Mouse (Mus musculus) myocyte (in vitro differentiated cells): ENCODE results near the gene Cpa3.

ENCODE experiments used
- CEBPB ChIP-seq: IDR thresholded peaks from 2 replicates; pipeline ENCODE4 v1.6.1; 2011; ENCODE audit warnings: mild to moderate bottlenecking, moderate library complexity; ENCODE audit not compliant: poor library complexity, insufficient read depth, severe bottlenecking
- E2F4 ChIP-seq: IDR thresholded peaks from one replicate; pipeline ENCODE4 v1.6.1; 2011; ENCODE audit warnings: mild to moderate bottlenecking, control low read depth, moderate library complexity; ENCODE audit not compliant: insufficient read depth
- MAX ChIP-seq: IDR thresholded peaks from one replicate; pipeline ENCODE4 v1.6.1; 2011; ENCODE audit warnings: low read depth, mild to moderate bottlenecking, control low read depth
- MYOD1 ChIP-seq, 3 experiments: IDR thresholded peaks; one replicate each; pipeline ENCODE4 v1.6.1; 2011; ENCODE audit warnings: control low read depth in 2 of 3, low read depth in 2 of 3, mild to moderate bottlenecking in 2 of 3, moderate library complexity in 1 of 3; ENCODE audit not compliant: insufficient read length in 2 of 3, control insufficient read depth in 1 of 3
- MYOG ChIP-seq, 3 experiments: IDR thresholded peaks; one replicate each; pipeline ENCODE4 v1.6.1; 2011; ENCODE audit warnings: control low read depth in 2 of 3, low read depth in 2 of 3, mild to moderate bottlenecking in 2 of 3; ENCODE audit not compliant: insufficient read length in 2 of 3, control insufficient read depth in 1 of 3, insufficient read depth in 1 of 3
- POLR2A ChIP-seq: IDR thresholded peaks from one replicate; pipeline ENCODE4 v1.6.1; 2011; ENCODE audit warnings: low read depth, mild to moderate bottlenecking, control low read depth, moderate library complexity; ENCODE audit not compliant: insufficient read length
- POLR2AphosphoS2 ChIP-seq: IDR thresholded peaks from one replicate; pipeline ENCODE4 v1.6.1; 2011; ENCODE audit warnings: low read depth, control low read depth; ENCODE audit not compliant: insufficient read length
- REST ChIP-seq: IDR thresholded peaks from one replicate; pipeline ENCODE4 v1.6.1; 2011; ENCODE audit warnings: mild to moderate bottlenecking, control low read depth, moderate library complexity; ENCODE audit not compliant: insufficient read depth, insufficient read length
- SRF ChIP-seq: IDR thresholded peaks from one replicate; pipeline ENCODE4 v1.6.1; 2011; ENCODE audit warnings: low read depth; ENCODE audit not compliant: control insufficient read depth, insufficient read length
- TCF12 ChIP-seq: IDR thresholded peaks from one replicate; pipeline ENCODE4 v1.6.1; 2011; ENCODE audit warnings: mild to moderate bottlenecking, control low read depth; ENCODE audit not compliant: poor library complexity, insufficient read depth, severe bottlenecking
- TCF3 ChIP-seq: IDR thresholded peaks from one replicate; pipeline ENCODE4 v1.6.1; 2011; ENCODE audit warnings: low read depth, control low read depth; ENCODE audit not compliant: insufficient read length
- USF1 ChIP-seq: IDR thresholded peaks from one replicate; pipeline ENCODE4 v1.6.1; 2011; ENCODE audit warnings: low read depth, mild to moderate bottlenecking, control low read depth, moderate library complexity

GRCm38 (mm10) chr3:20236965-20237364 lies 5.0 kb downstream of the Cpa3 start:
- no peak for TF ChIP-seq POLR2A
- no peak for TF ChIP-seq MAX
- no peak for TF ChIP-seq CEBPB
- no peak for TF ChIP-seq USF1
- no peak for TF ChIP-seq POLR2AphosphoS2
- TF ChIP-seq TCF12: no peak
- no peak for TF ChIP-seq TCF3
- TF ChIP-seq E2F4: no peak
- no peak for TF ChIP-seq REST
- no peak for TF ChIP-seq MYOG (IDR thresholded peaks at IDR 0.05; ENCODE audit: control insufficient read depth in 1 of 3, insufficient read depth in 1 of 3, insufficient read length in 2 of 3, low read depth in 2 of 3)
- TF ChIP-seq SRF: no peak
- no peak for TF ChIP-seq MYOD1 (IDR thresholded peaks at IDR 0.05; ENCODE audit: control insufficient read depth in 1 of 3, insufficient read length in 2 of 3, low read depth in 2 of 3)
